Mouse (Mus musculus) frontal cortex, postnatal 36 days (tissue): ENCODE results near the gene Zfp768.

Experiments used
- DNase-seq, 2 experiments: peaks; one replicate each; pipeline ENCODE4 v3.0.0; 2022; ENCODE audit warnings: low spot score in 2 of 2

Gene Zfp768

DNA sequence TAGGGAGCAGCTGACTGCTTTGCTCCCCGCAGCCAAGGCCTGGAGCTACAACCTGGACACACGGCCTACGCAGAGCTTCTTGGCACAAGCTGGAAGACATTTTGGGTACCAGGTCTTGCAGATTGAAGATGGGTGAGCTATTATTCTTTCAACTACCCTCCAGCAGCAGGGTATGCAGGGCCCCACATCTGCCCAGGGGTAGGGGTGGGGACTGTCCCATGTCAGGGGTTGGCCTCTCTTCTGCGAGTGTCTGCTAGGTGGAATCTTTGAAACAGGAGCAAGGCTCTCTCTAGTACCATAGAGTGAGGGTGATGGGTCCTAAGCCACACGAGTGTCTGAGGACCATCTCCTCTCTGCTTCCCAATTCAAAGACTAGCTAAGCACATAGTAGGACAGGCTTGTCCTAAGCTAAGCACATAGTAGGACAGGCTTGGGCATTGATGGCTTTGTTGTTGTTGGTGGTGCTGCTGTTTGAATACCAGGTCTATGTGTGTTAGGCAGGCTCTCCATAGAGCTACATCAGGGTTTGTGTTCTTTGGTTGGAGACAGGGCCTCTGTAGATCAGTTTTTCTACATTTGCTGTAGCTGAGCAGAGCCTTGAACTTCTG is 47.7 kb downstream of the Zfp768 start:
- no peak for DNase-seq

- no peak for DNase-seq
Measured at GRCm38 (mm10) chr7:127296786-127297555, 48.4 kb downstream of the Zfp768 start.

- DNase-seq, result no peak
Measured at GRCm38 (mm10) chr7:127296098-127296497, 49.3 kb downstream of the Zfp768 start, which contains the start of gene Itgal. Gene Itgal (plus strand): TSS chr7:127296260.
